Mouse (Mus musculus) liver, adult 2 months (tissue): Measurements from ENCODE around the gene Cox18. TPM values are rescaled to one million over a fixed set of nuclear protein-coding genes. Genes with fewer than 3 reads are reported as not detected.
A peak's percentile ranks its signal among the peaks of the same experiment; 100 is the strongest.
"Not testable (repeated sequence)": the region's sequence is repeated elsewhere in the genome, so short reads cannot be mapped to it uniquely, and the experiment has no call there.

Experiments used
- DNase-seq: peaks from one replicate; pipeline ENCODE4 v3.0.0-alpha.2; 2011; ENCODE audit warnings: low read depth, low spot score; ENCODE audit errors: extremely low read depth
- H3K27ac ChIP-seq: fragments of 200-500 bp; replicated peaks from 2 replicates; pipeline ENCODE4 v1.5.1; 2012; ENCODE audit warnings: low read depth, mild to moderate bottlenecking, control low read depth, inconsistent platforms, low read length; ENCODE audit not compliant: insufficient read depth
- H3K27me3 ChIP-seq: fragments of 200-500 bp; 2 replicates; pipeline ENCODE4 v1.6.1; 2012; ENCODE audit warnings: mild to moderate bottlenecking, moderate library complexity, low read length, inconsistent platforms; ENCODE audit not compliant: control insufficient read depth, insufficient read depth
- H3K36me3 ChIP-seq: fragments of 200-500 bp; 2 replicates; pipeline ENCODE4 v1.6.1; 2012; ENCODE audit warnings: low read length, inconsistent platforms; ENCODE audit not compliant: control insufficient read depth, insufficient read depth
- H3K4me1 ChIP-seq: fragments of 200-500 bp; 2 replicates; pipeline ENCODE4 v1.6.1; 2011; ENCODE audit warnings: low read length; ENCODE audit not compliant: control insufficient read depth, insufficient read depth
- H3K4me3 ChIP-seq: fragments of 200-500 bp; 2 replicates; pipeline ENCODE4 v1.5.1; 2011; ENCODE audit warnings: low read depth, mild to moderate bottlenecking, control low read depth, low read length, moderate library complexity; ENCODE audit not compliant: insufficient read depth
- H3K79me2 ChIP-seq: fragments of 200-500 bp; 2 replicates; pipeline ENCODE4 v1.6.1; 2012; ENCODE audit warnings: inconsistent platforms, mild to moderate bottlenecking, low read length, moderate library complexity; ENCODE audit not compliant: control insufficient read depth, insufficient read depth
- H3K9ac ChIP-seq: fragments of 200-500 bp; 2 replicates; pipeline ENCODE4 v1.6.1; 2012; ENCODE audit warnings: low read depth, mild to moderate bottlenecking, control low read depth, inconsistent platforms, low read length
- CTCF ChIP-seq: fragments of 200-500 bp; IDR thresholded peaks from 2 replicates; pipeline ENCODE4 v1.5.1; 2011; ENCODE audit warnings: low read depth, low read length, control low read depth
- POLR2A ChIP-seq: fragments of 200-500 bp; IDR thresholded peaks from 2 replicates; pipeline ENCODE4 v1.6.1; 2011; ENCODE audit warnings: low read length, control low read depth; ENCODE audit not compliant: insufficient read depth; ENCODE audit errors: extremely low read depth
- WGBS: fragments of 180-500 bp; shearing (Covaris S2); methylation state at CpG from one replicate; pipeline ENCODE4 v1.1.7; 2018; 5-methylcytosine and 5-hydroxymethylcytosine counted together
- polyA plus RNA-seq: library from polyadenylated mRNA; depleted of rRNA; stranded (reverse); fragments of >200 nt; gene quantifications from 2 replicates; pipeline ENCODE4 v1.2.3, GENCODE M21; 2012; rRNA removed
- total RNA-seq: library from RNA; depleted of rRNA; stranded (reverse); fragments of >200 nt; gene quantifications from 2 replicates; pipeline ENCODE4 v1.2.3, GENCODE M21; 2014; rRNA removed

The Cox18 gene
- total RNA-seq (10.0 and 12.6 TPM in 2 replicates), polyA plus RNA-seq (23.2 and 28.8 TPM in 2 replicates)

DNA sequence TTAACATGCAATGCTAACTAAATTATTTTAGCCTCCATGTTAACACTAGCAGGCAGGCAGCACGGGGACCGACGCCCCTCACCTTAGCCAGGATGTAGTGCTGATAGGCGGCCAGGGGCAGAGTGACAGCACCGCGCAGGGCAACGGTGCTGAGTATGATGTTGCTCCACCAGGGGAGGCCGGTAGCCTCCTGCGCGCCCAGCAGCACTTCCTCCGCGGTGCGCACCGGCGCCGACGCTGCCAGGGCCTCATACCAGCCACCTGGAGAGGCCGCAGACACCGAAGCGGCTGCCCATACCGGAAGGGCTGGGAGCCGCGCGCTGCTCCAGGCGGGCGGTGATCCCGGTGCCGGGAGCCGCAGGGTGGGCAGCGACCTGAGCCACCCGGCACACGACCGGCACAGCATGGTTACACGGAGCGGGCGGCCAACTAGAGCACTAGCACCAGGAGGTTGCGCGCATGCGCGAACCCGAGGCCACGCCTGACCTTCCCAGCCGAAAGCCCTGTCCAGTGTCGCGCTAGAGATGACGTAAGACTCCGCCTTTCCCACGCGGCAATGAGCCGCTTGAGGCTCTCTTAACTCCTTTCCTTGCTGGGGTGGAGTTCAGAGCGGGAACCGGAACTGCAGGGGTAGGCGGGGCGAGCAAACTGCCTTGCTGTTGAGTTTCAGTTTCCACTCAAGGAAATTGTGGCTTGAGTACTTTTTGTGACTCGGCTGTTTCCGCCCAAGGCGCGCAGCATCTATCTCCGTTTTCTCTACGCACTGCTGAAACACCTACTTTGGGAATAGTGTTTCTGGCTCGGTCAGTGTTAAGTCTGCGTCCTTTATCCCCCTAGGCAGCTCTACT lies at the start of gene Cox18:
Cox18 (minus strand) TSS at position 468 of the 848 bp plus-strand sequence.
- under 1% methylated on average over 62 of the region's 62 CpGs for WGBS
- H3K79me2 ChIP-seq: no peaks in the 10 kb centered on the region; the same call in 1 of the 2 replicates

DNA sequence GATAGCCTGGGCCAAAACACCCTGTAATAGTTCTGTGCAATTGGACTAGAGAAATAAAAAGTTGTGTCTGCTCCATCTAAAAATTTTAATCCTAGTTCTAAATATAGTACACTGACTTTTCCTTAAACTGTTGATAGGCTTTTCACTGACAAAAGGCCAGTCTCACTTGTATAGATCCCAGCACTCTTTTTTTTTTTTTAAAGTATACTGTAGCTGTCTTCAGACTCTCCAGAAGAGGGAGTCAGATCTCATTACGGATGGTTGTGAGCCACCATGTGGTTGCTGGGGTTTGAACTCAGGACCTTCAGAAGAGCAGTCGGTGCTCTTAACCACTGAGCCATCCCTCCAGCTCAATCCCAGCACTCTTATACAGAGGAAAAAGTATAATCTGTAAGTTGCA lies 38.4 kb upstream of the Cox18 start:
- H3K9ac ChIP-seq, H3K27ac ChIP-seq, DNase-seq, H3K27me3 ChIP-seq, H3K79me2 ChIP-seq, H3K4me1 ChIP-seq, H3K4me3 ChIP-seq: not testable (repeated sequence)
- peaks cover 59% of the 10 kb centered on the region for H3K36me3 ChIP-seq
- 87% methylated on average over 2 of the region's 2 CpGs for WGBS

More for the DNA sequence above, at the start of gene Cox18:
- peak within 1 kb of the TSS; percentile 81 for H3K4me3 ChIP-seq
- H3K36me3 ChIP-seq: peaks cover 20% of the 10 kb centered on the region
- peak within 1 kb of the TSS; percentile 80 for H3K9ac ChIP-seq
- H3K27me3 ChIP-seq: no peaks in the 10 kb centered on the region
- TF ChIP-seq CTCF: peak; percentile 42
- peak; percentile 46; the same call in 1 of the 2 replicates for TF ChIP-seq POLR2A
- H3K27ac ChIP-seq: peak within 1 kb of the TSS; percentile 61
- H3K4me1 ChIP-seq: peaks cover 3% of the 10 kb centered on the region; the same call in 1 of the 2 replicates
- DNase-seq: peak; percentile 99

DNA sequence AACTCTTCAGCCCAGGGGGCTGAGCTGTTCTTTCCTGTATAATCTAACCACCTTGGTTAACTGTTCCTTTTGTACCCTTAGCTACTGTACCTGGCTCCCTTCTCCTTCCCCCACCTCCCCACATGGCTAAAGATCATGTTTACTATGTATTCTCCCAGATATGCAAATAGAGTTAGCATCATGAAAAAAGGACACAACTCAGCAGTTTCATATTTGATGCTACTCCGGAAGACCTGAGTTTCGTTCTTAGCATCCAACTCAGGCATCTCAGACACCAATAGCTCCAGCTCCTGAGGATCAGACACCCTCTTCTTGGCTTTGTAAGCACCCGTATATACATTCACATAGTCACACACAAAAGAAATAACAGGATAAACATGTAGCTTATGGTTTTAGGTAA lies 33.2 kb upstream of the Cox18 start:
- 38% methylated on average over 3 of the region's 3 CpGs for WGBS
- Histone ChIP-seq H3K4me1 (peaks cover 4% of the 10 kb centered on the region), H3K36me3 (peaks cover 64% of the 10 kb centered on the region), H3K4me3 (no peak overlapping the region), H3K9ac (no peak overlapping the region), H3K79me2 (peaks cover 3% of the 10 kb centered on the region; the same call in 1 of the 2 replicates), H3K27ac (peak overlapping the region; percentile 27; the same call in 1 of the 2 replicates), H3K27me3 (no peaks in the 10 kb centered on the region)
- TF ChIP-seq CTCF: no peak
- TF ChIP-seq POLR2A: no peak
- no peak for DNase-seq

DNA sequence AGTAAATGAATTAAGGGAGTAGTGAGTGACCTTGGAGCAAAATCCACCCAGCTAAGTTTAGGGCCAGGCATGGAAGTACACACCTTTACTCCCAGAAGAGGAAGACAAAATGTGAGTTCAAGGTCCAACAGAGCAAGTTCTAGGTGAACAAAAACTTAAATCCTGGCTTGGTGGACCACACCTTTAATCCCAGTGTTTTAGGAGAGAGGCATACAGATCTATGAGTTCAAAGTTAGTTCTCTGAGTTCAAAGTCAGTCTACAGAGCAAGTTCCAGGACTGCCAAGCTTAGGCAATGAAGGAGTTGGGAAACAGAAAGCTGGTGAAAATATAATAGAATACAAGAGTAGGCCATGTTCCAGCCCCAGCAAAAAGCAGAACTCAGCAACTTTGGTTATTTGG lies 23.7 kb upstream of the Cox18 start:
- peaks cover 13% of the 10 kb centered on the region for H3K4me1 ChIP-seq
- H3K4me3 ChIP-seq: no peak overlapping the region
- H3K36me3 ChIP-seq: peaks cover 58% of the 10 kb centered on the region
- H3K79me2 ChIP-seq: peaks cover 5% of the 10 kb centered on the region; the same call in 1 of the 2 replicates
- no peak overlapping the region for H3K9ac ChIP-seq
- TF ChIP-seq CTCF: no peak
- TF ChIP-seq POLR2A: no peak
- peak; percentile 88 for DNase-seq
- H3K27ac ChIP-seq: no peak overlapping the region; the same call in 1 of the 2 replicates
- H3K27me3 ChIP-seq: no peaks in the 10 kb centered on the region

DNA sequence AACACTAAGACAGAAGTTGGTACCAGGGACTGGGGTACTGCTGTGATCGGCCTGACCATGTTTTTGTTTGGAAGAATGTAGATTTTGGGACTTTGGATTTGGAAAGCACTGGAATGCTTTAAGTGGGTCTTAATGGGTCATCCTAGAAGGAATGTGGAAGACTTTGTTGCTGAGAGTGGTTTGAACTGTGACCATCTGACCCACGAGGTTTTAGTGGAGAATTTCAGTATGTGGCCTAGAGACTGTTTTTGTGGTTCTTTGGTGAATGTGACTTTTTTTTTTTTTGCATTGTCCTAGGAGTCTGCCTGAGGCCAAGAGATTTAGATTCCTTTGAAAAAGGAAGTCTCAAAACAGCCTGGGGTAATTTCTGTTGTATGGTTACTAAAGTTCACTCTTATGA lies 23.2 kb upstream of the Cox18 start:
- Histone ChIP-seq H3K4me3 (no peak overlapping the region), H3K9ac (no peak overlapping the region), H3K79me2 (peaks cover 5% of the 10 kb centered on the region; the same call in 1 of the 2 replicates), H3K4me1 (peaks cover 13% of the 10 kb centered on the region), H3K27ac (no peak overlapping the region), H3K27me3 (no peaks in the 10 kb centered on the region), H3K36me3 (peaks cover 57% of the 10 kb centered on the region)
- WGBS: 88% methylated on average over 2 of the region's 2 CpGs
- no peak for DNase-seq
- TF ChIP-seq POLR2A (no peak), CTCF (no peak)

DNA sequence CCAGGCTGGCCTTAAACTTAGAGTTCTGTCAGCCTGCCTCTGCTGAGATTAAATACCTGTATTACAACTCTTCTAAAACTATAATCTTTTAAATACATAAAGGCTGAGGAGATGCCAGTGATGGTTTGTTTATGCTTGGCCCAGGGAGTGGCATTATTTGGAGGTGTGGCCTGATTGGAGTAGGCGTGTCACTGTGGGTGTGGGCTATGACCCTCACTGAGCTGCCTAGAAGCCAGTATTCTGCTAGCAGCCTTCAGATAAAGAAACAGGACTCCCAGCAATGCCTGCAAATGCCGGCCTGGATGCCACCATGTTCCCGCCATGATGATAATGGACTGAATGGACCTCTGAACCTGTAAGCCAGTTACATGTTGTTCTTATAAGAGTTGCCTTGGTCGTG lies 22.8 kb upstream of the Cox18 start:
- WGBS: 85% methylated on average over 4 of the region's 4 CpGs
- peaks cover 55% of the 10 kb centered on the region for H3K36me3 ChIP-seq
- H3K27ac ChIP-seq: no peak overlapping the region
- H3K27me3 ChIP-seq: no peaks in the 10 kb centered on the region
- no peak for TF ChIP-seq CTCF
- no peak for TF ChIP-seq POLR2A
- H3K4me3 ChIP-seq: no peak overlapping the region
- peaks cover 13% of the 10 kb centered on the region for H3K4me1 ChIP-seq
- H3K79me2 ChIP-seq: peaks cover 5% of the 10 kb centered on the region; the same call in 1 of the 2 replicates
- no peak for DNase-seq
- H3K9ac ChIP-seq: no peak overlapping the region
